Mouse (Mus musculus) frontal cortex, adult 2 months (tissue): ENCODE measurements around the gene Gm10837. TPM values are rescaled to one million over a fixed set of nuclear protein-coding genes. Genes with fewer than 3 reads are reported as not detected.

Experiments used
- DNase-seq, 2 experiments: peaks; one replicate each; pipeline ENCODE4 v3.0.0; 2022; ENCODE audit warnings: low spot score in 1 of 2; ENCODE audit errors: extremely low spot score in 1 of 2
- polyA plus RNA-seq: library from polyadenylated mRNA; depleted of rRNA; stranded (reverse); fragments of >200 nt; gene quantifications from 2 replicates; pipeline ENCODE4 v1.2.3, GENCODE M21; 2012

Gm10837 gene
- polyA plus RNA-seq, 1 experiment: not detected

- no peak for DNase-seq
These were observed 12.3 kb upstream of the Gm10837 start for GRCm38 (mm10) chr14:122477971-122478573.

GRCm38 (mm10) chr14:122478574-122479011, 11.8 kb upstream of the Gm10837 start:
- DNase-seq: no peak

GRCm38 (mm10) chr14:122479461-122480109, 10.8 kb upstream of the Gm10837 start:
- DNase-seq: no peak

- DNase-seq: no peak
These were observed 10.0 kb upstream of the Gm10837 start for GRCm38 (mm10) chr14:122480355-122480754.

GRCm38 (mm10) chr14:122481181-122481580, 9.2 kb upstream of the Gm10837 start:
- DNase-seq: no peak

GRCm38 (mm10) chr14:122482081-122483023, 8.0 kb upstream of the Gm10837 start:
- DNase-seq: no peak

- DNase-seq: no peak
These were observed 7.4 kb upstream of the Gm10837 start for GRCm38 (mm10) chr14:122483024-122483385.

- no peak for DNase-seq
These were observed 6.6 kb upstream of the Gm10837 start for GRCm38 (mm10) chr14:122483556-122484421.

- no peak for DNase-seq
These were observed 5.9 kb upstream of the Gm10837 start for GRCm38 (mm10) chr14:122484458-122484843.

GRCm38 (mm10) chr14:122484844-122485551, 5.4 kb upstream of the Gm10837 start:
- DNase-seq: no peak

- no peak for DNase-seq
These were observed 4.7 kb upstream of the Gm10837 start for GRCm38 (mm10) chr14:122485635-122486181.

- DNase-seq: no peak
These were observed 3.8 kb upstream of the Gm10837 start for GRCm38 (mm10) chr14:122486611-122487010.

- DNase-seq: no peak
These were observed 3.0 kb upstream of the Gm10837 start for GRCm38 (mm10) chr14:122487366-122487765.

GRCm38 (mm10) chr14:122489041-122489440, 1.3 kb upstream of the Gm10837 start:
- DNase-seq: no peak

GRCm38 (mm10) chr14:122489686-122490414, 536 bp upstream of the Gm10837 start:
- DNase-seq: no peak

GRCm38 (mm10) chr14:122491521-122491920, 1.1 kb downstream of the Gm10837 start:
- no peak for DNase-seq

- no peak for DNase-seq
These were observed 1.6 kb downstream of the Gm10837 start for GRCm38 (mm10) chr14:122492015-122492414.

GRCm38 (mm10) chr14:122509058-122509457, 18.7 kb downstream of the Gm10837 start:
- DNase-seq: peak in 1 of 2 experiments; percentile 29

- DNase-seq: no peak
These were observed 21.1 kb downstream of the Gm10837 start for GRCm38 (mm10) chr14:122511519-122511918.
